Mouse (Mus musculus): ENCODE measurements around the gene Hgd.

- TF ChIP-seq POLR2A (IDR thresholded peaks at IDR 0.05; ENCODE audit: borderline replicate concordance, control insufficient read depth, low read depth, low read length): no peak
- TF ChIP-seq CTCF (IDR thresholded peaks at IDR 0.05; ENCODE audit: control insufficient read depth, insufficient read depth, low read length): no peak
These were observed 24.3 kb downstream of the Hgd start for GRCm38 (mm10) chr16:37604243-37604642.

Measured in bone marrow, adult 2 months (tissue).